Comparison of ENCODE assay signal across 20 mouse cellular contexts in genomic region chr11:43239804-43240203, GRCm38 (mm10).
DNase-seq lines count a peak whose midpoint lies in the region; TF ChIP-seq lines count a peak whose summit lies in the region.
"Had no signal": no experiment of that assay in that cellular context is flagged by ENCODE, and none has a peak within 500 bp of the region (broad histone marks: within the 10 kb centered on the region; RNA-seq: fewer than 3 reads in every experiment).

No protein-coding gene starts in this region.

- TF ChIP-seq CTCF in CH12.LX (conservative IDR thresholded peaks at IDR 0.05 in 1 of 2, IDR thresholded peaks at IDR 0.05 in 1 of 2; ENCODE audit: low read depth in 2 of 2, low read length in 2 of 2) = no peak
- TF ChIP-seq CTCF in MEL (IDR thresholded peaks at IDR 0.05 in 2 of 3, conservative IDR thresholded peaks at IDR 0.05 in 1 of 3; ENCODE audit: control insufficient read depth in 1 of 3, insufficient read depth in 1 of 3, low read depth in 2 of 3, low read length in 3 of 3, poor library complexity in 1 of 3, severe bottlenecking in 1 of 3) = no peak

- WGBS in hindbrain, embryonic 10.5 days = 93% methylated on average over 8 of the region's 8 CpGs

- no peak overlapping the region for H3K4me2 ChIP-seq in CH12.LX (ENCODE audit: insufficient read depth, low read depth, poor library complexity, severe bottlenecking)

- intact Hi-C loops in left cerebral cortex, postnatal 4 days (cut with DNase I) = no loop called here

- TF ChIP-seq POLR2A in CH12.LX (IDR thresholded peaks at IDR 0.05; ENCODE audit: low read depth, low read length) (no peak), MEL (IDR thresholded peaks at IDR 0.05; ENCODE audit: control insufficient read depth in 1 of 2, insufficient read depth in 1 of 2, low read depth in 1 of 2, low read length in 2 of 2, poor library complexity in 1 of 2) (no peak)

- no peaks in the 10 kb centered on the region for H3K9me3 ChIP-seq in CH12.LX (replicated peaks; ENCODE audit: low read length)
- H3K9me3 ChIP-seq in ES-E14 (ENCODE audit: control insufficient read depth, insufficient read depth, low read depth, low read length) = no peaks in the 10 kb centered on the region
- H3K9me3 ChIP-seq in MEL (replicated peaks; ENCODE audit: insufficient read depth, low read length) = no peaks in the 10 kb centered on the region
- H3K9me3 ChIP-seq in hindbrain, embryonic 10.5 days = no peaks in the 10 kb centered on the region
- H3K9me3 ChIP-seq: G1E had no signal

- H3K9ac ChIP-seq in CH12.LX (ENCODE audit: insufficient read depth, low read depth) (no peak overlapping the region), ES-E14 (ENCODE audit: insufficient read depth, low read depth, low read length, poor library complexity, severe bottlenecking) (no peak overlapping the region), MEL (ENCODE audit: control insufficient read depth, low read depth, low read length, poor library complexity, severe bottlenecking) (no peak overlapping the region)

- no peaks in the 10 kb centered on the region for H3K36me3 ChIP-seq in CH12.LX (replicated peaks in 1 of 2; ENCODE audit: control insufficient read depth in 1 of 2, insufficient read depth in 1 of 2, low read length in 1 of 2)
- H3K36me3 ChIP-seq in ES-E14 (ENCODE audit: control insufficient read depth, insufficient read depth, low read length, poor library complexity, severe bottlenecking) = no peaks in the 10 kb centered on the region
- H3K36me3 ChIP-seq in MEL (ENCODE audit: control insufficient read depth in 1 of 2, insufficient read depth in 2 of 2, low read length in 2 of 2) = no peaks in the 10 kb centered on the region
- no peaks in the 10 kb centered on the region for H3K36me3 ChIP-seq in hindbrain, embryonic 10.5 days
- H3K36me3 ChIP-seq: G1E had no signal

- H3K27ac ChIP-seq in CH12.LX (ENCODE audit: insufficient read depth, low read depth) (no peak overlapping the region), ES-E14 (ENCODE audit: insufficient read depth, low read depth, low read length, poor library complexity, severe bottlenecking) (no peak overlapping the region), MEL (ENCODE audit: control insufficient read depth, low read depth, low read length) (no peak overlapping the region)
- no peak overlapping the region for H3K27ac ChIP-seq in hindbrain, embryonic 10.5 days

- H3K27me3 ChIP-seq in CH12.LX (replicated peaks) (no peaks in the 10 kb centered on the region), MEL (ENCODE audit: control insufficient read depth in 1 of 2, insufficient read depth in 2 of 2, low read length in 2 of 2) (no peaks in the 10 kb centered on the region)
- H3K27me3 ChIP-seq in hindbrain, embryonic 10.5 days (ENCODE audit: insufficient read depth, poor library complexity, severe bottlenecking) = no peaks in the 10 kb centered on the region

- no peak overlapping the region for H3K4me3 ChIP-seq in CH12.LX (replicated peaks in 1 of 3; ENCODE audit: low read depth in 2 of 3, low read length in 2 of 3, poor library complexity in 1 of 3)
- H3K4me3 ChIP-seq in ES-E14 (ENCODE audit: insufficient read depth in 1 of 2, low read depth in 1 of 2, low read length in 2 of 2, poor library complexity in 1 of 2, severe bottlenecking in 1 of 2) = no peak overlapping the region
- H3K4me3 ChIP-seq in MEL (ENCODE audit: control insufficient read depth in 1 of 2, insufficient read depth in 1 of 2, low read depth in 2 of 2, low read length in 2 of 2) = no peak overlapping the region
- H3K4me3 ChIP-seq in hindbrain, embryonic 10.5 days = no peak overlapping the region

- H3K4me1 ChIP-seq in CH12.LX (ENCODE audit: control insufficient read depth in 1 of 2, insufficient read depth in 2 of 2) (no peaks in the 10 kb centered on the region), ES-E14 (ENCODE audit: control insufficient read depth in 2 of 2, insufficient read depth in 2 of 2, low read length in 2 of 2, poor library complexity in 1 of 2) (no peaks in the 10 kb centered on the region), MEL (ENCODE audit: control insufficient read depth in 1 of 2, insufficient read depth in 2 of 2, low read length in 2 of 2) (no peaks in the 10 kb centered on the region)
- no peaks in the 10 kb centered on the region for H3K4me1 ChIP-seq in hindbrain, embryonic 10.5 days (replicated peaks)

- dilution Hi-C loops in CH12.LX (cut with MboI; ENCODE audit: extremely low pct_ligation_motif_present, extremely low pct_unique_long_range_greater_than_20kb, low sequenced_read_pairs) = no loop called here

- TF ChIP-seq RAD21 in CH12.LX (IDR thresholded peaks at IDR 0.05; ENCODE audit: low read depth, low read length) (no peak), MEL (IDR thresholded peaks at IDR 0.05; ENCODE audit: low read depth, low read length) (no peak)

- H3K79me2 ChIP-seq in CH12.LX (replicated peaks; ENCODE audit: control insufficient read depth, extremely low read depth, insufficient read depth, poor library complexity, severe bottlenecking) (no peaks in the 10 kb centered on the region), MEL (ENCODE audit: control insufficient read depth, insufficient read depth, low read length, poor library complexity) (no peaks in the 10 kb centered on the region)

- DNase-seq in CH12.LX (ENCODE audit: extremely low read depth) = no peak
- DNase-seq in ES-E14 (ENCODE audit: low read depth, low spot score) = no peak
- no peak for DNase-seq in MEL (ENCODE audit: low read depth, low spot score)
- DNase-seq in hindbrain, embryonic 10.5 days (ENCODE audit: low spot score) = no peak
- DNase-seq in heart, adult 8-10 months (ENCODE audit: low spot score) = no peak
- DNase-seq in left cerebral cortex, postnatal 4 days = no peak
- DNase-seq: adrenal gland, adult 2 months; adrenal gland, adult 8-10 months; adrenal gland, postnatal 10 days; adrenal gland, postnatal 14 days; adrenal gland, postnatal 25 days; adrenal gland, postnatal 36 days; B cell, adult 2 months; cerebellum, adult 11 months; cerebellum, adult 11-12 months; cerebellum, adult 18-20 months; cerebellum, adult 2 months; cerebellum, adult 8-10 months; cerebellum, adult 9-10 months had no signal

- no peak for TF ChIP-seq EP300 in CH12.LX (IDR thresholded peaks at IDR 0.05; ENCODE audit: low read length)
- TF ChIP-seq EP300 in MEL (IDR thresholded peaks at IDR 0.05; ENCODE audit: low read depth in 1 of 2, low read length in 2 of 2) = no peak

- in situ Hi-C loops in CH12.LX (cut with MboI; ENCODE audit: low pct_ligation_motif_present, low pct_unique_long_range_greater_than_20kb, low sequenced_read_pairs) (no loop called here), ES-E14 (cut with MboI; ENCODE audit: low sequenced_read_pairs in 2 of 2, unreplicated experiment in 2 of 2) (no loop called here)

TF ChIP-seq in CH12.LX, 34 proteins besides CTCF, POLR2A, EP300 and RAD21:
- peak; percentile 95 for TF ChIP-seq MAFK (IDR thresholded peaks at IDR 0.05; ENCODE audit: insufficient replicate concordance, low read length)
- TF ChIP-seq TBP (conservative IDR thresholded peaks at IDR 0.05; ENCODE audit: low read depth, low read length) = no peak

TF ChIP-seq in ES-E14, 5 proteins besides CTCF, POLR2A, EP300 and RAD21:
- TF ChIP-seq HCFC1 (IDR thresholded peaks at IDR 0.05; ENCODE audit: borderline replicate concordance, insufficient read depth, low read length) = no peak
- peak; percentile 90 for TF ChIP-seq MAFK (IDR thresholded peaks at IDR 0.05; ENCODE audit: insufficient read depth, low read depth, low read length)

TF ChIP-seq in MEL, 35 proteins besides CTCF, POLR2A, EP300 and RAD21:
- TF ChIP-seq UBTF (IDR thresholded peaks at IDR 0.05; ENCODE audit: borderline replicate concordance, insufficient read depth, low read depth, low read length) = no peak
- peak; percentile 64; the same call in 1 of the 2 replicates for TF ChIP-seq MAFK (IDR thresholded peaks at IDR 0.05; ENCODE audit: borderline replicate concordance, low read depth, low read length)
TF ChIP-seq in MEL: peak in this region for 1.

Comparison
In these comparisons a context has a peak if more than half of its experiments do, and no peak if none do; other contexts are left out.
1. Of the 35 proteins assayed by ChIP-seq in both MEL and CH12.LX: peak only in MEL: none; only in CH12.LX: none; in both: MAFK; in neither: 34.